ENCODE assay signal across 13 mouse cellular contexts in the genomic region with DNA sequence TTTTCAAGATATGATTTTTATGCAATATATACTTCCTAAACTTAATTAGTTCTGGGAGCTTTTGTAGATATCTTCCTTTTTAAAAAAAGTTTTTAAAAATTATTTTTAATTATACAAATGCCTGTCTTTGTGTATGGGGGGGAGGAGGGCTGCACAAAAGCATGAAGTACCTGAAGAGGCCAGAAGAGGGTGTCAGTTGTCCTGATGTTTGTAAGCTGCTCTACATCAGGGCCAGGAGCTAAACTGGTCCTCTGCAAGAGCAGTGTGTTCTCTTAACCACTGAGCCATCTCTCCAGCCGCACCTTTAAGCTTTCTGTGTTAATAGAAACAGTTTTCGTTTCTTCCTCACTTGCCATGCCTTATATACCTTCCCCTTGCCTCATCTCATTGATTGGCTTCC. TPM values are rescaled to one million over a fixed set of nuclear protein-coding genes. Genes with fewer than 3 reads are reported as not detected.
DNase-seq lines count a peak whose midpoint lies in the region; ATAC-seq and TF ChIP-seq lines count a peak whose summit lies in the region.
"Had no signal": no experiment of that assay in that cellular context is flagged by ENCODE, and none has a peak within 500 bp of the region (broad histone marks: within the 10 kb centered on the region; RNA-seq: fewer than 3 reads in every experiment).

No protein-coding gene starts in this region.

- H3K4me1 ChIP-seq in hindbrain, postnatal 0 days (ENCODE audit: insufficient read depth, low read length), result peaks cover 5% of the 10 kb centered on the region
- peaks cover 10% of the 10 kb centered on the region; the same call in 1 of the 2 replicates for H3K4me1 ChIP-seq in hindbrain, embryonic 10.5 days (replicated peaks)
- H3K4me1 ChIP-seq in lung, postnatal 0 days (ENCODE audit: insufficient read depth, low read depth, low read length), result no peaks in the 10 kb centered on the region; the same call in 1 of the 2 replicates
- no peaks in the 10 kb centered on the region for H3K4me1 ChIP-seq in midbrain, embryonic 13.5 days (replicated peaks)
- H3K4me1 ChIP-seq: embryonic facial prominence, embryonic 12.5 days; megakaryocyte, embryonic 14.5 days had no signal

- no peak overlapping the region for H3K4me3 ChIP-seq in hindbrain, postnatal 0 days (ENCODE audit: low read length)
- no peak overlapping the region for H3K4me3 ChIP-seq in hindbrain, embryonic 10.5 days
- H3K4me3 ChIP-seq in lung, postnatal 0 days (ENCODE audit: low read depth, low read length), result no peak overlapping the region
- H3K4me3 ChIP-seq in midbrain, embryonic 13.5 days (replicated peaks), result no peak overlapping the region
- H3K4me3 ChIP-seq: embryonic facial prominence, embryonic 12.5 days; heart, embryonic 13.5 days; megakaryocyte, embryonic 14.5 days had no signal

- H3K27ac ChIP-seq in hindbrain, postnatal 0 days, result no peak overlapping the region
- no peak overlapping the region for H3K27ac ChIP-seq in hindbrain, embryonic 10.5 days
- H3K27ac ChIP-seq in lung, postnatal 0 days (ENCODE audit: low read length), result no peak overlapping the region
- no peak overlapping the region for H3K27ac ChIP-seq in midbrain, embryonic 13.5 days
- H3K27ac ChIP-seq: embryonic facial prominence, embryonic 12.5 days; heart, embryonic 13.5 days had no signal

- peak; percentile 36 for TF ChIP-seq CTCF in hindbrain, postnatal 0 days (IDR thresholded peaks at IDR 0.05; ENCODE audit: low read depth)
- peak; percentile 34 for TF ChIP-seq CTCF in lung, postnatal 0 days (IDR thresholded peaks at IDR 0.05)

- H3K9ac ChIP-seq in hindbrain, postnatal 0 days (replicated peaks; ENCODE audit: low read length), result no peak overlapping the region
- H3K9ac ChIP-seq in lung, postnatal 0 days (replicated peaks; ENCODE audit: low read depth), result no peak overlapping the region
- H3K9ac ChIP-seq in midbrain, embryonic 13.5 days (replicated peaks), result no peak overlapping the region
- H3K9ac ChIP-seq: embryonic facial prominence, embryonic 12.5 days; heart, embryonic 13.5 days had no signal

- no peak for ATAC-seq in hindbrain, postnatal 0 days
- ATAC-seq in lung, postnatal 0 days, result no peak
- no peak for ATAC-seq in midbrain, embryonic 13.5 days
- ATAC-seq: forebrain, embryonic 16.5 days had no signal

- H3K36me3 ChIP-seq in hindbrain, postnatal 0 days (ENCODE audit: insufficient read depth, low read length), result no peaks in the 10 kb centered on the region
- no peaks in the 10 kb centered on the region for H3K36me3 ChIP-seq in hindbrain, embryonic 10.5 days
- no peaks in the 10 kb centered on the region for H3K36me3 ChIP-seq in lung, postnatal 0 days (ENCODE audit: insufficient read depth, low read length)
- H3K36me3 ChIP-seq in midbrain, embryonic 13.5 days, result no peaks in the 10 kb centered on the region
- H3K36me3 ChIP-seq: embryonic facial prominence, embryonic 12.5 days; heart, embryonic 13.5 days had no signal

- no peaks in the 10 kb centered on the region for H3K9me3 ChIP-seq in hindbrain, postnatal 0 days (ENCODE audit: low read length)
- H3K9me3 ChIP-seq in hindbrain, embryonic 10.5 days, result no peaks in the 10 kb centered on the region
- H3K9me3 ChIP-seq in lung, postnatal 0 days (ENCODE audit: low read length), result no peaks in the 10 kb centered on the region
- H3K9me3 ChIP-seq in midbrain, embryonic 13.5 days, result no peaks in the 10 kb centered on the region
- H3K9me3 ChIP-seq: embryonic facial prominence, embryonic 12.5 days; heart, embryonic 13.5 days; megakaryocyte, embryonic 14.5 days had no signal

- no peak for TF ChIP-seq EP300 in lung, postnatal 0 days (IDR thresholded peaks at IDR 0.05)

- H3K27me3 ChIP-seq in hindbrain, postnatal 0 days (ENCODE audit: insufficient read depth, low read length), result no peaks in the 10 kb centered on the region
- H3K27me3 ChIP-seq in hindbrain, embryonic 10.5 days (ENCODE audit: insufficient read depth, poor library complexity, severe bottlenecking), result no peaks in the 10 kb centered on the region
- no peaks in the 10 kb centered on the region for H3K27me3 ChIP-seq in lung, postnatal 0 days (replicated peaks; ENCODE audit: insufficient read depth, low read length)
- H3K27me3 ChIP-seq in midbrain, embryonic 13.5 days, result no peaks in the 10 kb centered on the region
- H3K27me3 ChIP-seq: embryonic facial prominence, embryonic 12.5 days; heart, embryonic 13.5 days had no signal

- WGBS in hindbrain, postnatal 0 days, result 66% methylated on average over 2 of the region's 2 CpGs
- WGBS in hindbrain, embryonic 10.5 days, result 52% methylated on average over 2 of the region's 2 CpGs
- WGBS in lung, postnatal 0 days, result 48% methylated on average over 2 of the region's 2 CpGs
- 67% methylated on average over 2 of the region's 2 CpGs for WGBS in midbrain, embryonic 13.5 days

- DNase-seq in hindbrain, postnatal 0 days (ENCODE audit: low spot score), result no peak
- no peak for DNase-seq in hindbrain, embryonic 10.5 days (ENCODE audit: low spot score)
- peak; percentile 24 for DNase-seq in lung, postnatal 0 days (ENCODE audit: low spot score)
- DNase-seq in lung, postnatal 25 days (ENCODE audit: low spot score), result no peak
- DNase-seq in NIH3T3 (ENCODE audit: low read depth), result peak; percentile 62
- peak; percentile 8 for DNase-seq in induced T-regulatory cell, adult 2 months (ENCODE audit: low read depth)
- DNase-seq: left cerebral cortex, postnatal 4 days; thymus, adult 18-20 months had no signal

- H3K4me2 ChIP-seq in hindbrain, postnatal 0 days (ENCODE audit: low read depth, low read length), result no peak overlapping the region
- H3K4me2 ChIP-seq in lung, postnatal 0 days (replicated peaks; ENCODE audit: low read depth, low read length), result no peak overlapping the region
- no peak overlapping the region for H3K4me2 ChIP-seq in midbrain, embryonic 13.5 days (replicated peaks)
- H3K4me2 ChIP-seq: embryonic facial prominence, embryonic 12.5 days; heart, embryonic 13.5 days had no signal

RNA-seq across cellular contexts. Expression of a gene that starts 2.4 kb away (rescaled TPM):
- total RNA-seq in hindbrain, postnatal 0 days (2014; rRNA removed), result 6.9 and 8.3 TPM in 2 replicates
- polyA plus RNA-seq in hindbrain, postnatal 0 days (2015; fragmentation: Nextera tagmentation; extraction: Ambion mirVana), result 4.1 and 4.5 TPM in 2 replicates
- polyA plus RNA-seq in hindbrain, embryonic 10.5 days (2016; fragmentation: Nextera tagmentation; extraction: Ambion mirVana), result 25.8 and 26.7 TPM in 2 replicates
- polyA plus RNA-seq in lung, postnatal 0 days (2015; fragmentation: Nextera tagmentation; extraction: Ambion mirVana), result 22.4 and 29.5 TPM in 2 replicates
- 11.1 and 13.4 TPM in 2 replicates for polyA plus RNA-seq in midbrain, embryonic 13.5 days (2015; fragmentation: Nextera tagmentation; extraction: Ambion mirVana)

RNA-seq across cellular contexts. Expression of a gene that starts 49.5 kb away (rescaled TPM):
- 0.18 and 0.42 TPM in 2 replicates for total RNA-seq in hindbrain, postnatal 0 days (2014; rRNA removed)
- polyA plus RNA-seq in hindbrain, postnatal 0 days (2015; fragmentation: Nextera tagmentation; extraction: Ambion mirVana), result 0.56 and 0.89 TPM in 2 replicates
- polyA plus RNA-seq in hindbrain, embryonic 10.5 days (2016; fragmentation: Nextera tagmentation; extraction: Ambion mirVana), result 0.14 TPM in 1 of 2 replicates, not detected in the other
- not detected in 2 replicates for polyA plus RNA-seq in lung, postnatal 0 days (2015; fragmentation: Nextera tagmentation; extraction: Ambion mirVana)
- 0.17 and 0.23 TPM in 2 replicates for polyA plus RNA-seq in midbrain, embryonic 13.5 days (2015; fragmentation: Nextera tagmentation; extraction: Ambion mirVana)
- polyA plus RNA-seq: embryonic facial prominence, embryonic 12.5 days; heart, embryonic 13.5 days had no signal

RNA-seq across cellular contexts. Expression of a gene that starts 51.6 kb away (rescaled TPM):
- total RNA-seq in hindbrain, postnatal 0 days (2014; rRNA removed), result 16.6 and 18.5 TPM in 2 replicates
- polyA plus RNA-seq in hindbrain, postnatal 0 days (2015; fragmentation: Nextera tagmentation; extraction: Ambion mirVana), result 18.5 and 19.4 TPM in 2 replicates
- 24.3 and 28.1 TPM in 2 replicates for polyA plus RNA-seq in hindbrain, embryonic 10.5 days (2016; fragmentation: Nextera tagmentation; extraction: Ambion mirVana)
- 17.0 and 19.9 TPM in 2 replicates for polyA plus RNA-seq in lung, postnatal 0 days (2015; fragmentation: Nextera tagmentation; extraction: Ambion mirVana)
- 35.4 and 39.6 TPM in 2 replicates for polyA plus RNA-seq in midbrain, embryonic 13.5 days (2015; fragmentation: Nextera tagmentation; extraction: Ambion mirVana)

Comparison
In these comparisons a context has a peak if more than half of its experiments do, and no peak if none do; other contexts are left out.
1. DNase-seq: peak in lung, postnatal 0 days (single experiment), NIH3T3 (single experiment) and induced T-regulatory cell, adult 2 months (single experiment); none in hindbrain, postnatal 0 days (single experiment), hindbrain, embryonic 10.5 days (single experiment) and lung, postnatal 25 days (single experiment).